Mouse (Mus musculus): ENCODE results near the gene Lonrf2. TPM values are rescaled to one million over a fixed set of nuclear protein-coding genes. Genes with fewer than 3 reads are reported as not detected.

The Lonrf2 gene
- not detected for polyA plus RNA-seq (2017; shearing (Covaris generic))

GRCm38 (mm10) chr1:38836477-38836872, at the start of gene Lonrf2:
TSS of gene Lonrf2 (minus strand) at chr1:38836711.

Other genes with a start within 250 kb of the Lonrf2 start
- 8.2 TPM for gene Aff3, start 171.8 kb downstream of the Lonrf2 start, polyA plus RNA-seq (2017; shearing (Covaris generic))
- gene Chst10, start 61.5 kb upstream of the Lonrf2 start, polyA plus RNA-seq (2017; shearing (Covaris generic)): 37.6 TPM
- not detected for gene Nms, start 102.4 kb upstream of the Lonrf2 start, polyA plus RNA-seq (2017; shearing (Covaris generic))
- 118 TPM for gene Pdcl3, start 148.9 kb upstream of the Lonrf2 start, polyA plus RNA-seq (2017; shearing (Covaris generic))